Mouse (Mus musculus): ENCODE measurements around the gene Cyp26c1.

The Cyp26c1 gene

GRCm38 (mm10) chr19:37698273-37699160, 13.1 kb downstream of the Cyp26c1 start:
- no peak for DNase-seq (ENCODE audit: low spot score)

GRCm38 (mm10) chr19:37699711-37700110, 14.3 kb downstream of the Cyp26c1 start:
- no peak for DNase-seq (ENCODE audit: low spot score)

GRCm38 (mm10) chr19:37702377-37703076, 17.1 kb downstream of the Cyp26c1 start:
- DNase-seq (ENCODE audit: low spot score) = no peak

DNA sequence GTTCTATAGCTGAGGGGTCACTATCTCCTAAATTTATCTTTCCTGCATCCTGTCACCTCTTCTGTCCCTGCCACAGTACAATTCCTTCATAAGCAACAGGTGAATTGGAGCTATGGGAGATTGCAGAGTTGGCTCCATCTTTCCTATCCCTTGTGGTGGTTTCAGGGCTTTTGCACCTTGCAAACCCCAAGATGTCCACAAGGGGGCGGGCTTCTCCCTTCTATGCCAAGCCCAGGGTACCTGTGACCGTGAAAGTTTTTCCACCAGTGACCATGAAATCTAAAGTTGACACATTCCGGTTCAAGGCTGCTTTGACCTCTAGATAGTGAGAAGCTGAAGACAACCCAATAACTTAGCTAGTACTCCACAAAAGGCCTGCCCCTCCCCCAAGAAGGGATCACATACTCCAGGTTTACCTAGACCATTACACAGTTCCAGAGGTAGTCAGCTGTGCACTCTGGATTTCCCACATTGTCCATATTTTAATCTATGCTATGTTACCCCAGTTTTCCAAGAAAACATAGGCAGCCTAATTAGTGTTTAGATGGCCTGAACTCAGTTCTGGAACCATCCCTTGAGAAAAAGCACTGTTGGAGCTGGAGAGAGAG, 18.6 kb downstream of the Cyp26c1 start:
- peak; percentile 64 for DNase-seq (ENCODE audit: low spot score)

GRCm38 (mm10) chr19:37705722-37706121, 20.3 kb downstream of the Cyp26c1 start:
- DNase-seq (ENCODE audit: low spot score) = no peak

DNA sequence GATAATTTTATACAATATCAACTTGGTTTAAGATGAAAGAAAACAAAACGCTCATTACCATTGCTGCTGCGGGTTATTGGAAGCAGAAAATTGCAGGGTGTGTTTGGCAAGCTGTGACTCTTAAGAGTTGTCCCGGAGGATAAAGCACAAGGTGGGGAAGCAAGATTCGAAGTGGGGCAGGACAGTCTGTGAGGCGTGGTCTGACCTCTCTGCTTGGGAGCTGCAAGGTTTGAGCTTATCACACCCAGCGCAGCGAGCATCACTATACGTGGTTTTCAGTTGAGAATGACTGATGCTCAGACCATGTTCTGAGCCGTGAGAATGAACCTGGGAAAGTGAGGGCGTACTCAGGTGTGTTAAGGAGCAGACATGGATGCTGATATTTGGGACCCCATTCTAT, 29.3 kb downstream of the Cyp26c1 start:
- no peak for DNase-seq (ENCODE audit: low spot score)

DNA sequence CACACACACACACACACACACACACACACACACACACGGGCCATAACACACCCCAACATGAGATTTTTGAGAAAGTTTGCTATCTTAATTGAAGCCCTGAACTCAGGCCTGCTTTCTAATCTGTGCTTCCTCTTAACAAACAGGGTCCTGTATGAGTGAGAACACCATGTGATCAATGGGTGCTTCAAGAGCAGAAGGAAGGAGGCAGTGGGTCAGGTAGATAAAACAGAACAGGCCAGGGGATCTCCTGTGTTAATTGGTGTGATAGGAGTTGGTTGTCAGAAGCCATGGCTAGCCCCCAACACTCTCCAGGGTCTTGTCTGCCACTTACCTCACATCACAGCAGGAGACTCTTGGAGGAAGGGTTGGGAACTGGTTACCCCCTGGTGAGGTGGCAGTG, 30.6 kb downstream of the Cyp26c1 start:
- DNase-seq (ENCODE audit: low spot score) = no peak

GRCm38 (mm10) chr19:37716524-37717175, 31.3 kb downstream of the Cyp26c1 start:
- DNase-seq (ENCODE audit: low spot score) = no peak

DNA sequence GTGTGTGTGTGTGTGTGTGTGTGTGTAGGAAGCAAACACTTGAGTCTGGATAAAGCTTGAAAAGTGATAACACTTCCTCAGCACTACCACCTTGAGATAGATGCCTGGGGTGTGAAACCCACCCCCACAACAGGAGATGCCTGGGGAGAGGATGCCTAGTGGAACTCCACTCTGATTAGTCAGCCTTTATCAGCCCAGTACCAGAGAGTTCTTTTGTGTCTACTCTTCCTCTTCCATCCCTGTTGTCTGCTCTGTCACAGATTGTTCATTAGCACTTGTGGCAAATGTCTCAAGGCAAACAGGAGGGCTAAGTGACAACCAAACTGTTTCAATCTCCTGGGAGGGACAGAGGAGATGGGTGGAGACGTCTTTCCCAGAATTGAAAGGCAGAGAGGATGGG, 33.8 kb downstream of the Cyp26c1 start:
- DNase-seq (ENCODE audit: low spot score) = no peak

- DNase-seq (ENCODE audit: low spot score) = no peak
Measured at GRCm38 (mm10) chr19:37724591-37724990, 39.2 kb downstream of the Cyp26c1 start.

- DNase-seq (ENCODE audit: low spot score) = no peak
Measured at GRCm38 (mm10) chr19:37726585-37726984, 41.2 kb downstream of the Cyp26c1 start.

DNA sequence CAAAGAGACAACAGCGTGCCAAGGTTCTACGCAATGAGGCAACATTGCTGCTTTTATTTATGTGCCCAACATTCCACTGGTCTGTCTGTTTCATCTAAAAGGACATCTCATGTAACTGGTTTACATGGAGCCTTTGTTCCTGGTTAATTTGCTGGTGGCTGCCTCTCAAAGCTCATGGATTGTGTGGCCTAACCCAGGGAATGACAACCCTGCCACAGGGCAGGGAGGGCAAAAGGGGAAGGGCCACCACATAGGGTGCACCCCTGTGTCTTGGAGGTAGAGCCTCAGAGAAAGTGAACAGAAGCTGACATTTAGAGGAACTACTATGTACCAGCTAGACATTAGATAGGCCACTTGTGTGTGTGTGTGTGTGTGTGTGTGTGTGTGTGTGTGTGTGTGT, 42.0 kb downstream of the Cyp26c1 start:
- no peak for DNase-seq (ENCODE audit: low spot score)

GRCm38 (mm10) chr19:37735426-37735825, 50.0 kb downstream of the Cyp26c1 start:
- no peak for DNase-seq (ENCODE audit: low spot score)

DNA sequence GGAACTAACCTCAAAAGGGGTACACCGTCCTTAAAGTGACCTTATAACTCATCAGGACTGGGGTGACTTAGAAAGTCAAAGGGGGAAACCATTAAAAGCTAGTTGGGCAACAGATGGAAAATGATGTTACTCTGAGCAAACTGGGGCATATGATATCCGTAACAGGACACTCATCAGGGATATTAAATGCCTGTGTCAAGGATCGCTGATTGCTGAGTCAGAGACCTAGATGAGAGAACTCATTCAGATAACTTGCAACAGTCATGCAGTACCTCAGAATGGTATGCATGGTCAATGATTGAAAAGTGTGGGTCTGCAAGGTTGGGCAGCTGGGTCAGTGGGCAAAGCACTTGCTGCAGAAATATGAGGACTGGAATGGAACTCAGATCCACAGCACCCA, 53.2 kb downstream of the Cyp26c1 start:
- no peak for DNase-seq (ENCODE audit: low spot score)

GRCm38 (mm10) chr19:37740043-37740442, 54.7 kb downstream of the Cyp26c1 start:
- no peak for DNase-seq (ENCODE audit: low spot score)

Data from ovary, postnatal 36 days (tissue).